Mouse (Mus musculus) liver, embryonic 14.5 days (tissue): ENCODE measurements around the gene Sag.

ENCODE experiments used
- CTCF ChIP-seq: IDR thresholded peaks from 2 replicates; pipeline ENCODE4 v1.5.1; 2016; ENCODE audit warnings: antibody characterized with exemption, low read depth, control low read depth
- EP300 ChIP-seq: IDR thresholded peaks from 2 replicates; pipeline ENCODE4 v1.6.1; 2016; ENCODE audit warnings: antibody characterized with exemption, low read depth

DNA sequence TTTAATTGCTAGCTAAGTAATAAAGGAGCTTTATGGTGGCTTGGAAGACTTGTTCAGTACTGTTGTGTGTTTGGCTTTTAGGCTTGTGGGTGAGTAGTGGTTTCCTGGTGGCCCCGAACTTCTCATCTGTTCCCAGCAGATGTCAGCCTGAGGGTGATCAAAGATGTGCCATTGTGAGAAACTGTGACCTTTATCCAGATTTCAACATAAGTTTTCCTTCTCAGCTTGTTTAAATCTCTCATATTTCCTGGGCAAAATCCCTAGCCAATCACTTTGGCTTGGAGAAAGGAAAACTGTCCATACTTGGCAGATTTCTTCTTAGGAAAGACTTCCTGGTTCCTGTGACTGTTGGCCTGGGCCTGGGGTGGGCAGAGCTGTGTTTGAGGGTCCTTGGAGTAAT, 87.5 kb downstream of the Sag start:
- TF ChIP-seq CTCF, result no peak
- TF ChIP-seq EP300, result no peak
